ENCODE assay signal across 16 mouse cellular contexts in the genomic region with DNA sequence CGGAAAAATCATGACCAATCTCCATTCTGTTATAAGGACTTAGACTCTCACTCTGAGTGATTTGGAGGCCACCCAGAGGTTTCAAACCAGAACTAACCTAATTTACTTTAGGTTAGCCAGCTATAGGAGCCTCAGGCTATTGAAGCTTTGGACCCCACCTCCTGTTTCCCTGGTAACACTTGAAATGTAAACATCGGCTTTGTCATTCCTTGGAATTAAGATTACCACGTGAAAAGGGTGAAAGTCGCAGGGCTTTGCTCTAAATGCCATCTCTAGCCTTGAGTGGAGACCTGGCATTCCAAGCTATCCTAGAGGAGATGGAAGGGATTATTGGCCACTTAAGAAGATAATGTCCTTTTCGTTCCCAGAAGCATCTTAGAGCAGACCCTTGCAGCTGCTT.
DNase-seq lines count a peak whose midpoint lies in the region; ATAC-seq lines count a peak whose summit lies in the region.
"Had no signal": no experiment of that assay in that cellular context is flagged by ENCODE, and none has a peak within 500 bp of the region (broad histone marks: within the 10 kb centered on the region; RNA-seq: fewer than 3 reads in every experiment).

No protein-coding gene starts in this region.

- no peaks in the 10 kb centered on the region for H3K27me3 ChIP-seq in hindbrain, embryonic 12.5 days
- no peaks in the 10 kb centered on the region for H3K27me3 ChIP-seq in hindbrain, embryonic 14.5 days (ENCODE audit: control insufficient read depth, insufficient read depth, low read length)
- H3K27me3 ChIP-seq: lung, embryonic 15.5 days had no signal

- no peak overlapping the region for H3K27ac ChIP-seq in hindbrain, embryonic 12.5 days
- H3K27ac ChIP-seq in hindbrain, embryonic 14.5 days: no peak overlapping the region
- H3K27ac ChIP-seq: gastrocnemius, adult 2 months; kidney, postnatal 0 days; lung, embryonic 15.5 days had no signal

- no peaks in the 10 kb centered on the region for H3K9me3 ChIP-seq in hindbrain, embryonic 12.5 days (replicated peaks)
- no peaks in the 10 kb centered on the region for H3K9me3 ChIP-seq in hindbrain, embryonic 14.5 days (ENCODE audit: control insufficient read depth, low read length)
- H3K9me3 ChIP-seq: lung, embryonic 15.5 days had no signal

- H3K4me2 ChIP-seq in hindbrain, embryonic 12.5 days (replicated peaks): no peak overlapping the region
- H3K4me2 ChIP-seq in hindbrain, embryonic 14.5 days (replicated peaks): no peak overlapping the region
- H3K4me2 ChIP-seq: liver, embryonic 11.5 days; lung, embryonic 15.5 days had no signal

- 15% methylated on average over 5 of the region's 5 CpGs for WGBS in hindbrain, embryonic 12.5 days
- WGBS in hindbrain, embryonic 14.5 days: 5% methylated on average over 5 of the region's 5 CpGs

- H3K9ac ChIP-seq in hindbrain, embryonic 12.5 days: no peak overlapping the region
- no peak overlapping the region for H3K9ac ChIP-seq in hindbrain, embryonic 14.5 days
- H3K9ac ChIP-seq: lung, embryonic 15.5 days had no signal

- no peaks in the 10 kb centered on the region for H3K36me3 ChIP-seq in hindbrain, embryonic 12.5 days
- H3K36me3 ChIP-seq in hindbrain, embryonic 14.5 days (replicated peaks; ENCODE audit: control insufficient read depth, insufficient read depth): no peaks in the 10 kb centered on the region
- H3K36me3 ChIP-seq: lung, embryonic 15.5 days had no signal

- no peak overlapping the region for H3K4me3 ChIP-seq in hindbrain, embryonic 12.5 days
- no peak overlapping the region for H3K4me3 ChIP-seq in hindbrain, embryonic 14.5 days (replicated peaks; ENCODE audit: low read length)
- H3K4me3 ChIP-seq: gastrocnemius, adult 2 months; lung, embryonic 15.5 days had no signal

- H3K4me1 ChIP-seq in hindbrain, embryonic 12.5 days: 0 out of 2 replicates have a peak, but pooled peaks cover 3% of the 10 kb centered on the region
- H3K4me1 ChIP-seq in hindbrain, embryonic 14.5 days (replicated peaks; ENCODE audit: control insufficient read depth, insufficient read depth, low read length): no peaks in the 10 kb centered on the region
- H3K4me1 ChIP-seq: lung, embryonic 15.5 days had no signal

- ATAC-seq in hindbrain, embryonic 12.5 days (ENCODE audit: low FRiP score): peak; percentile 67; the same call in 1 of the 2 replicates
- no peak for ATAC-seq in hindbrain, embryonic 14.5 days (ENCODE audit: low FRiP score)
- ATAC-seq: intestine, postnatal 0 days had no signal

- no peak for DNase-seq in hindbrain, embryonic 14.5 days (ENCODE audit: low spot score)
- DNase-seq in R1 (ENCODE audit: low read depth, low spot score): peak; percentile 98
- DNase-seq in embryo, embryonic 10.5 days (ENCODE audit: low spot score): peak; percentile 79
- DNase-seq in mesoderm, embryonic 11.5 days (ENCODE audit: low read depth, low spot score): peak; percentile 51
- no peak for DNase-seq in testis, postnatal 14 days (ENCODE audit: low spot score)
- no peak for DNase-seq in right cerebral cortex, adult 2 months (ENCODE audit: low spot score in 2 of 2)
- DNase-seq in ovary, postnatal 14 days (ENCODE audit: low spot score): no peak
- DNase-seq: gastrocnemius, adult 2 months; heart, adult 11 months; left cerebral cortex, postnatal 4 days; thymus, postnatal 14 days had no signal

Comparison
In these comparisons a context has a peak if more than half of its experiments do, and no peak if none do; other contexts are left out.
1. DNase-seq: peak in R1 (single experiment), embryo, embryonic 10.5 days (single experiment) and mesoderm, embryonic 11.5 days (single experiment); none in hindbrain, embryonic 14.5 days (single experiment), testis, postnatal 14 days (single experiment), right cerebral cortex, adult 2 months (0 of 2) and ovary, postnatal 14 days (single experiment).